Mouse (Mus musculus): ENCODE measurements around the gene Cpsf3.

The Cpsf3 gene

DNA sequence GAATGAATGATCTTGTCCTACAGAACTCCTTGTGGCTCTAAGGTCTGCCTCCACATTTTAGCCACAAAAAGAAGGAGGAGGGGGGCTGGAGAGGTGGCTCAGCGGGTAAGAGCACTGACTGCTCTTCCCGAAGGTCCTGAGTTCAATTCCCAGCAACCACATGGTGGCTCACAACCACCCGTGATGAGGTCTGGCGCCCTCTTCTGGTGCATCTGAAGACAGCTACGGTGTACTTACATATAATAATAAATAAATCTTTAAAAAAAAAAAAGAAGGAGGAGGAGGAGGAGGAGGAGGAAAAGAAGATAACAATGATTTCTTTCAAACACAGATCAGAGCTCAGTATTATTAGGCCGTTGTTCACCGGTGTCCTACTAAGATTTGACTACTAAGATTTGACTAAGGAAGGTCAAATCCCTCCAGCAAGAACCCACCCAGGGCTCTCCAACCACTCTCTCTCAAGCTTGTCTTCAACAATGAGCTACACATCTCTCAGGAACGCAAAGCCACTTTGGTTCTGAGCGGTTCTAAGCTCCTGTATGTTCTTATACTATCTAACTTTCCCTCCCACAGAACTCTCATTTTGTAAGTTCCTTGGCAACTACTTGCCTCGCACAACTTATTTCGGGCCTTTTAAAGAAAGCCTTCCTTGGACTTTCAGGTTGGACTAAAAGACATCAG lies at the start of gene Cpsf3:
Gene Cpsf3 (plus strand): TSS at position 631 of the 681 bp plus-strand sequence.
- DNase-seq = no peak

DNA sequence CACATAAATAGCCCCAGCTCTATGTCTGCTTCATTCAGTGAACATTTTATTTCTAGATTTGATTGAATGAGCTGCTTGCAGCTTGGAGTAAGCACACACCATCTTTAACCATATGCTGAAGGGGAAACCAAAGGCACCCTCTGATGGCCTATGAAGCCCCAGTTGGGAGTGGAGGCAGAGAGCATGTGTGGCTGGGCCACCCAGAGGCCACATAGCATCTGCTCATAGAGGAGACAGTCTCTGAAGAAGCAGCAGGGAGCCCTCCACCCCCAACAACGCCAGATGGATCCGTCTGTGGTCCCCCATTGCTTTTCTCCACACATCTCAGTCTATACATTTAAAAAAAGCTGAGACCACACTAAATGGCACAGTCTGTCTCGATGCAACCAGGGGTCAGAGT lies 43.2 kb upstream of the Cpsf3 start:
- DNase-seq = no peak

DNA sequence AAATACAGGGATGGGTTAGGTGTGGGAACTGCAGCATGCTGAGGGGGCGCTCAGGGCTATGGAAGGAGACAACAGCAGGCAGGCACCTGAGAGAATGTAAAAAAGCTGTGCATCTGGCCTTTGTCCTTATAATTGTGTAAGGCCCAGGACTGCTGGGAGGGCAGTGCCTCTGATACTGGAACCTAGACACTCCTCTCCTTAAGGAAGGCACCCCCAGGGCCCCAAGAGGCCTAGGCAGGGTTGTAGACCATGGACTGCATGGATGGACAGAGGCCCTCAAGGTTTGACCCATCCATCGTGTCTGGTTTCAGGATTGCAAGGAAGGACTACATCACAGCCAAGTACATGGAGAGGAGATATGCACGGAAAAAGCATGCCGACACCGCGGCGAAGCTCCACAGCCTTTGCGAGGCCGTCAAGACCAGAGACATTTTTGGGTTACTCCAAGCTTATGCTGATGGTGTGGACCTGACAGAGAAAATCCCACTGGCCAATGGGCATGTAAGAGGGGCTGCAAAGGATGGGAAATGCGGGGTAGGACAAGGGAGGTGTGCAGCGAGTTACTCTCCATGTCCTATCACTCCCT lies 40.7 kb upstream of the Cpsf3 start:
- no peak for DNase-seq

DNA sequence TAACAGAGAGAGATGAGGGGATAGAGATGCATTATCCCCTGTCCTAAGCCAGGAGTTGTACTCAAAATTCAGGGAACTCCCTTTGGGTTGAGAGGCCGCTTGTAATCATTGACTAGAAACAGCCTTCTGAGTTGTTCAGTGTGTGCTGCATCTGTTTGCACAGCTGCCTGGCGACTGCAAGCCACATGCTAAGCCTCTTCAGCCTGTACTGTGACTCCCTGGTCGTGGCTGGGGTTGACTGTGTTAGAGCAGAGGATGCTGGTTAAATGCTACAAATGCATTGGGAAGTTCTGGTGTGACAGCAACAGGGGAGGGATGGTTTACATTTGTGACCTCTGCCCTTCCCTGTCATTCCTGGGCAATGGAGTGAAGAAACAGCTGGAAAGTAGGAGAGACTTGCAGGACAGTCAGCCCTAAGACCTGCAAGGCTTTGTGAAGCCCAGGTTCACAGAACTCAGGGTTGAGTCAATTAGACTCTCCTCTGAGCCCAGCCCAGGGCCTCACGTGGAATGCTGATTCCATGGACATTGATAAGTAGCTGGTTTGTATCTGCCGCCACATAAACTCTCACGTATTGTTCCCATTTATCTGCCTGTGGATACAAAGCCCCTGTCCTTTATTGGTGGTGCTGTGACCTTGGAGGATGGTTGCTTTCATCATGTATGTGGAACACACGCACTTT lies 37.3 kb upstream of the Cpsf3 start:
- DNase-seq = no peak

DNA sequence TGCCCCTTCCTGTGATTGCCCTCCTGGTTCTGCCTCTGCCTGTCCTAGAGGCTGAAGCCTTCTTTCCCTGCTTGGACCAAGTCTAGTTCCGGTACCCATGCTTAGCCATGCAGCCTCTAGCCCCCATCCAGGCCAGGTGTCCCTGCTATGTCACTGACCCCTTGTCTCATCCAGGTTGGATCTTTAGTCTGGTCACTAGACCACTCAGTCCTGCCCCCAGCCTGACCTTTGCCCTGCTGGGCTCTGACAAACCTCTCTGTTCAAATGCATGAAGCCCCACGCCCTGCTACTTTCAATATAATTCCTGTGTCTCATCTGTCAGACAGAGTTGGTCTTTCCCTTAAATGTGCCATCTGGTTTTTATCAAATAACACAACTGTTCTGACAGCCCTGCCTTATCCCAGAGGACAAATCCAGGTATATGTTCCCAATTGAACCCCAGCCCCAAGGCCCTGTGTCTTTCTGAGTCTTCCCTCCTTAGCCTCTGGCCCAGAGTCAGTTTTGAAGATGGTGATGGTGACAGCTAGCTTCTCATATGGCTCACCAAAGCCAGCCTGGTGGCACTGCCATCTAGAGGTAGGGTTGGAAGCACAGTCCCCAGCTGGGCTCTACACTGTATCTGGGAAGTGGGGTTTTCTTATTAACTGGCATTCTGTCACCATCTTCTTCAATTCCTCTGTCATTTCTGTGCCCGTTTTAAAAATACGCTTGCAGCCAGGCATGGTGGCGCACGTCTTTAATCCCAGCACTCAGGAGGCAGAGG lies 24.5 kb upstream of the Cpsf3 start:
- DNase-seq = no peak

DNA sequence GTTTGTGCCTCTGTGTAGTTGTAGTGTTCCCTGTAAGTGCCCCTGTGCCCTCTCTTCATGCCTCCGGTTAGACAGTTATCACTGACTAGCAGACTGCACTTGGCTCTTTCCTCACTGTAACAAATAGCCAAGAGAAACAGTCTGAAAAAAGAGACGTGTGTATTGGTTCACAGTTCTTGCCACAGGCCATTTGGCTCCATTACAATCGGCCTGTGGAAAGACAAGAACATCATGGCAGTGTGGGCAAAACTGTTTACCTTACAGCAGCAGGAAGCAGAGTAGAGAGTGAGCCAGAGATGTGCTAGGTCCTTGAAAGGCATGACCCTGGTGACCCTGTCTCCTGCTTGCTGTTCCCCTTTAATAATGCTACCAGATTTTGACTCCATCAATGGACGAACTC lies 23.7 kb upstream of the Cpsf3 start:
- DNase-seq = no peak

DNA sequence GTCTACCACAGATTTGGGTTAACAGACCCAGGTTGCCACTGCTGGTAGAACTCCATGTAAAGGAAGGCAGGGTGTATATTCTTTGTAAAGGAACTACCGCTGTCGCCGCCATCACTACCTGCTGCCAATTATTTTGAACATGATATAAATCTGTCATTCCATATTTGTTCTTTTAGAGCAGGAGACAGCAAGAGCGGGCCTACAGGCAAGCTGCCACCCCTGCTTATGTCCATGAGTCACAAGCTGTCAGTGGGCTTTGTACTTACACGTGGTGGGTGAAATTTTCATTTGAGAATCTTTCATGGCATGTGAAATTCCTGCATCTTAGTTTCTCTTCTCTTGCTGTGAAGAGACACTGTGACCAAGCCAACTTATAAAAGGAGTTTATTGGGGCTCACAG lies 21.9 kb upstream of the Cpsf3 start:
- no peak for DNase-seq

DNA sequence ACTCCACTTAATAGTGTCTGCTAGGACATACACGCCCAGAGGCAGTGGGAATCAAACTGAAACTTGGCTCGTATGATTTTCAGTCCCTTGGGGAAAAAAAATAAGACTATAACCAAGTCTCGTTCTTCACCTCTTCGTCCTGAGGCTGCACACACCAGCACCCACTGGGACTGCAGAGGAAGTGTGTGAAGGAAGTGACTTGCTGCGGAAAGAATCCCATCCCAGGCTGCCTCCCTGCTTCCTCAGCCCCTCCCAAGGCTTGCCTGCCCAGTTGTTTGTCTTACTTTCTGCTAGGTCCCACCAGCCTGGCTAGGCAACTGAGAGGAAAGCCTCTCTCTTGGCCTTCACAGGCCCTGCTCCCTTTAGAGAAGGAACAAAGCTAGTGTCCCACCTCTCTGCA lies 20.9 kb upstream of the Cpsf3 start:
- peak; percentile 69 to 76 for DNase-seq

DNA sequence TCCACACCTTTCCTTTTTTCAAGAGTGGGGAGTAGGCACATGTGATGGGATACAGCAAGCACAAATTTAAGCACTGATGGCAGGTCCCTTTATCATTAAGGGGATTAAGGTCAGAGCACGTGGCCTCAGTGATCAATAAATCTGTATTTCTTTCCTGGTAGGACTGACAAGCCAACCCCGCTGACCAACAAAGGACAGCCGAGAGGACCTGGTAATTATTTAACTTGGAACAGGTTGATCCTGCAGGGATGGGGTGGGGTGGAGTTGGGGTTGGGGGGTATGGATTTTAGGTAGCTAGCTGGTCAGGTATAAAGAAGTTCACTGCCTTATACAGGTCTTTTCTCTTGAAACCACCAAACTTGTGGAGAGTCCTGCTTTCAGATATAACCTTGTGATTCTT lies 20.2 kb upstream of the Cpsf3 start:
- DNase-seq = no peak

DNA sequence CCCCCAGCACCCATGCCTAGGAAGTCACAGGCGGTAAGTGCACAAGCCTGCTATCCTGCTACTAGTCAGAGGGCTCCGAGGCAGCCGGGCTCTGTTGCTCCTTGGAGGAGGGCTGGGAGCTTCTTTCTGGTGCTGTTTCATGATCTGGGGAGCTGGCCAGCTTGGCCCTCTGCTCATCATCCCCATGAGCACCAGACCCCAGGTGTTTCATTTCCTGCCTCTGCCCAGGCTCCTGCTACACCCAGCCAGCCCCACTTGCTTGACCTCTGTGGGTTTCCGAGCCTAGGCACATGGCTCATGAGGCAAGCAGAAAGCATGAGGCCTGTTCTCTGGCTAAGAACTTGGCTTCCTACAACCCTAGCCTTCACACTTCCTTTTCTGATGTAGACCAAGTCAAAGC lies 19.7 kb upstream of the Cpsf3 start:
- no peak for DNase-seq

DNA sequence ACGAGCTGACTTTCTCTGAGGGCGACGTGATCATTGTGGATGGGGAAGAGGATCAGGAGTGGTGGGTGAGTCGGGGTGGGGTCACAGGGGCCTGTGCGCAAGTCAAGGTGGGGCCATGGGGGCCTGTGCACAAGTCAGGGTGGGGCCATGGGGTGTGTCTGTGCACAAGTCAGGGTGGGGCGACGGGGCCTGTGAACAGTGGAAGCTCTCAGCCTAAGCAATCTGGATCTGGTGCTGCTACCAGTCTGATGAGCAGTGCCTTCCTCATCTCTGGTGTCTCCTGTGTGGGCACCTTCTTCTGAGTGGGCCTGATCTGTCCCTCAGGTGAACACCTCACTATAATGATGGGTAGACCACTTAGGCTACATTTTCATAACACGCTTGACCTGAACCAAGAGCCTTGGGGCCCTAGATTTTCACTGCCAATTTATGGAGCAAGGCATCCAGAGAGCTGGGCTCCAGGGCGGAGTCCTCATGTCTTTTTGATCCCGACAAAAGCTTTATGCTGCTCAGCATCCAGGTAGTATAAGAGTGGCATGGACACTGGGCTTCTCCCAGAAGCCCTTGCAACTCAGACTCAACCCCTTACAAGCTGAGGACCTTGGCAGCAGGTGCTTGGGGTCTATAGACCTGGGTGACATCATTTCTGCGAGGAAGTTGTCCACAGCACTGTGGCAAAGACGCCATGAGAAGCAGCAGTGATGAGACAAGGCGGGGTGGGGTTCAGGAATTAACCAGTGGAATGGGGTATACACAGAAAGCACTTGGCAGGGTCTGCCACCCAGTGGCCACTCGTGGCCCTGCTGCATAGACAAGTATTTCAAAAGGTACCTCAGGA lies 19.0 kb upstream of the Cpsf3 start:
- peak; percentile 55 to 75 for DNase-seq

DNA sequence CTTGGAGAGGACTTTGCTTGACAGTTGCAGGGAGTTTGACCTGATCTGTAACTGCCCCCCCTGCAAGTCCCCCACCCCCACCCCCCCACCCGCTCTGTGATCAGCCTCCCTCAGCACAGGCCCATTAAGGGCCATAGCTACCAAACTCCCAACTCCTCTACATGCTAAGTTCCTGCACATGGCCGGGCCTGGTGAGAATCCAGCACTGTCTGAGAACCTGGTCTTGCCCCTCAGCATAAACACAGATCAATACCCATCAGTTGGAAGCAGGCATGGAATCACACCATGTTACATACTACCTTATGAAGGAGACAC lies 18.4 kb upstream of the Cpsf3 start:
- DNase-seq = no peak

DNA sequence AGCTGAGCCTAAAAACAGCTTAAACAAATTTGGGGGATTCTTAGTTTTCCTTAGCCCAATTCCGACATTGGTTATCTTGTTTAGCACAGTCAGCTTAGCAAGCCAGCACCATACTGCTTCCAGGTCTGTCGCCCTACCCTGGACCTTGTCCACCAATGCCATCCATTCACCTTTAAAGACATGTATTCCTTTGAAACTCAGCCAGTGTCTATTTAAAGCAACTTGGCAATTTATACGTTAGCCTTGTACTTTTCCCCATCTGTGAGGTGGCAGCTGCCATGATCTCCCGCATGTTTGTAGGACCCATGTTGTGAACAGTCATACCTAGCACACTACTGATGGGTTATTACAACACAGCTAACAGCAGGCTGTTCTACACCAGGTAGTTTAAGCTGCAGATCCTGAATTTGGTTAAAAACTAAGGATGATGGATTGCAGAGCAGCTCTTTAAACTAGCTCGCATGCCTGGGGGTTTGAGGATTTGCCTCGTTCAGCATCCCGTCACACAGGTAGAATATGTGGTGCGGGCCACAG lies 17.0 kb upstream of the Cpsf3 start:
- DNase-seq = no peak

DNA sequence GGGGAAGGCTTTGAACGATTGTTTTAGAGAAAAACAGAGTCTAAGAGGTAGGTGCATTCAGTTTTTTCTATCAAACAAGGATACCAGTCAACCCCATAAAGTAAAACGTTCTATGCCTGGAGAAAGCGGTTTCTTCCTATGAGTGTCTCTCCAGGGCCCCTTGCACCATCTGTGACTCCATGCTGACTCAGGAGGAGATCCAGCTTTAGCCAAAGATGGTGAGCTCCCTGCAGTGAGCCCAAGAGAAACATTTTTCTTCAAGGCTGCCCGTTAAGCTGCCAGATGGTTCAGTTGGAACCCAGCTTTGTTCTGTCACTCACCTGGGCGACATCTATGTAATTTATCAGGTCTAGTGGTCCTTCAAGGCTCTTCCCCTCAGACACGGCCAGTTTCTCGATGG lies 10.7 kb upstream of the Cpsf3 start:
- no peak for DNase-seq

DNA sequence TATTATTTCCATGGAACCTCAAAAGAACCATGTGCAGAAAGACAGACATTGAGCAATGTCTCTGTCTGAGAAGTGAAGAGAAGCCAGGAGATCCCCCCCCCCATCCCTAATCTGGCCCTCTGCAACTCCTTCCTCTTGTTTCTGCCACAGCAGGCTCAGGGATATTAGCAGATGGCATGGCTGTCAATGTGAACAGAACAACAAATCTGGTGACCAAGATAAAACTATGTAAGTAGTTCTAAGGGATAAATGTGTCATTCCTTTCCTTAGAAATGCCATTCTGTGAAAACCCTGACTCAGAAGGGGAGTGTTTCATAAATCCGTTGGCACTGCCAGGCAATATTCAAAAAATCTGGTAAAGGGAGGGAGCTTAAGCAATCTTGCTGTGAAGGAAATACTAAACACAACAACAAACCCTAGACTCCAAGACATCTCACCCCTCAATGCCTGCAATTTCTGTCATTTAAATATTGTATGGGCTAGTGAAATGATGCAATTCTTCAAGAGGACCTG lies 7.8 kb upstream of the Cpsf3 start:
- DNase-seq = no peak

DNA sequence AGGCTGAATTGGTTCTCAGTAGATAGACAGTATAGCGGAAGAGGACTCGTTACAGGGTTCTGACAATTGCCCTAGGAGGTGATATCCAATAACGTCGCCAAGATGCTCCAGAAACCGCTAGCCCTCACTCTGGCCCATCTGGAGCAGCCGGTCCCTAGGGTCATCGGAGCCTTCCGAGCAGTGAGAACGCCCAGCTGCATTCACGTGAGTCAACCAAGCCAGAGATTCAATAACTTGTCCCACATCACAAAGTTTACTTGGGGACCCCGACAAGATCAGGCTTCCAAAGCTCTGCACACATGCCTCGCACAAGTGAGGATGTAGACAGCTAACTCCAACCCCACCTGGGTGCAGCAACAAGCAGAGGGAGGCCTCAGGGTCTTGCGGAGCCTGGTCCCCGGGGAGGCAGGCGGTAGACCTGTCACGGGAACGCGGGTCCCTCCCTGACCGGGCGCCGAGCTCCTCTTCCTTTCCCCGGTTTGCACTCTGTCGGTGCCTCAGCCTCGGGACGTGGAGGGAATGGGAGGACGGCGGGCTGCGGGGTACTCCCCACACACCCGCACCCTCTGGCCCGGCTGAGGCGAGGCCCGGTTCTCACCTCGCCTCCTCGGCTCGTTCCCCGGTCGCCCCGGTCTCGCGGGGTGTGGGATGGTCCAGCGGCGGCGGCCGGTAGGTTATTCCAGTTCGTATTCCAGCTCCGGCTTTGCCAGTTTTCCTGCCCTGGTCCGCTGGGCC lies 484 bp downstream of the Cpsf3 start:
- DNase-seq = no peak

DNA sequence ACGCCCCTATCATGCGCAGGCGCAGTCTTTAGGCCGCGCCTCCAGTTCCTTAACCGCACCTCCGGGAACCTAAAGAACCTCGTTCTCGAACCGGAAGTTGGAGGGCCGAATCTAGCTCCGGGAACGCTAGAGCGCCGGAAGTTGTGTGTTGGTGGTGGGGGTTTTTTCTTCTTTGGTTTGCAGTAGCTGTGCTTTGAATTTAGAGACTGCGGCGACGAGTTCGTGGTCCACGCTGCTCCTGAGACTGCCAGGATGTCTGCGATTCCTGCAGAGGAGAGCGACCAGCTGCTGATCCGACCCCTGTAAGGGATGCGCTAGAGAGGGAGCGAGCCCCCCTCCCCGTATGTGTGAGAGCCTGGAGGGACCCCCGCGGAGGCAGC lies 1.0 kb downstream of the Cpsf3 start, which contains the start of gene Itgb1bp1:
Gene Itgb1bp1 (minus strand): TSS at position 42 of the 380 bp plus-strand sequence.
- peak; percentile 99 for DNase-seq

DNA sequence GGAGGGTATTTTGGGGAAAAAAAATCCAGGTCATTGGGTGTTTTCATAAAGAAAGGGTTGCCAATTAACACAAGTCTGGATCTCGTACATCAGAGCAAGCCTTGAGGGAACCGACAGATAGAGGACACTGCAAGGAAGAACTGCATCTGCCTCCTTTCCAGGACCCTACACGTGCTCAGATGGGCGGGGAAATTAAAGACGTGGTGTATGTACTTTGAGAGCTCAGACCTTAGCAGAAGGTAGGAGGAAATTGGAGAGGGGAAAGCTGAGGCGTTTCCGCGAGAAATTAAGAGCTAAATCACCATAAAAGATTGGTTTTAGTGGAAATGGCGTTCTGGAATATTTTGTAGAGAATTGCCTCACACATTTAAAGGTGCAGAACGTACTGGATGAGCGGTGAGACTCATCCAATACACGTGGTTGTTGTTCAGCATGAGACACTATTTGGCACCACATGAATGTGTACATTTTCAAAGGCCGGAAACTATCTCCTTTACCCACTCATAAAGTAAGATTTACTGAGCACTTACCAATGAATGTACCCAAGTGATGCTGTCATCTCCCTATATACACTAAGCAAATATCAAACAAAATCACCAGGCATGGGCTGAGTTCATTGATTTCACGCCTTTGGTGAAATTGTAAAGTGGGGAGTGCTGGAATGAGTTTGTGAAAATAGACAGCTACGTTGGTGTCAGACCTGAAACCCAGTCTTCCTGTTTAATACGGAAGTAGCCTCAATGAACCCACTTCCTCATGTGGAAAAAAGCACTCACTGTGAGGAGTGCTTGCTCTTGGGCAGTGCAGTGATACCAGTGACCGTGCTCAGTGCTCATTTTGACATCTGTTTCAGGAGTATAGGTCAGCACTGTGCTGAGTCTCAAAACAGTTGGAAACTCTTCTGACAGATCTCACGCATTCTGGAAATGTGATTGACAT lies 1.8 kb downstream of the Cpsf3 start:
- DNase-seq = peak; percentile 22 to 26

DNA sequence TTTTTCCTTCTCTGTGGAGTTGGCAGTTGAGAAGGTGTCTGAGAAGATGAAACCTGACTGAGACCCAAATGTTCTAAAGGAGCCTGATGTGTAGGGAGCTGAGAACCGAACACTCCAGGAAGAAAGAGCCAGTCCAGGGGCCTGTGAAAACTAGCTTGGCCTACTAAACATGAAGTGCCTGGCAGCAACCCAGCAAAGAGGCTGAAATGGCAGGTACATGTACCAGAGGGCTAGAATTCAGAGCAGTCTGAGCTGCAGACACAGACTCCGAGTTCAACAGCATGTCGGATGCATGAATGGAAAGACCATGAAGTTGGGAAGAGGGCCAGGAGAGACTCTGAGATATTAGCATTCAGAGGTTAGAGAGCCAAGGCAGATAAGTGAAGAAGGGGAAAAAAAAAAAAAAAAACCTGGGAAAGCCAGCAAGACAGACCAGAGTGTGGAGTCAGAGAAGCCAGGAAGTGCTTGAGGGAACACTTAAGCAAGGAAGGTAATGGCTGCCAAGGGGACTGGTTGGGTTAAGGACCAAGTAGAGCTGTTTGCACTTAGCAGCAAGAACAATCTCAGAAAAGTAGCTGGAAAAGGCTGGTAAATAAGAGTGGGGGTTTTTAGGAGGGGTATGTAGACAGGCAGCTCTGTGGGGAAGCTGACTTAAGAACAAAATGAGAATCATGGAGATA lies 3.7 kb downstream of the Cpsf3 start:
- peak; percentile 71 to 77 for DNase-seq

DNA sequence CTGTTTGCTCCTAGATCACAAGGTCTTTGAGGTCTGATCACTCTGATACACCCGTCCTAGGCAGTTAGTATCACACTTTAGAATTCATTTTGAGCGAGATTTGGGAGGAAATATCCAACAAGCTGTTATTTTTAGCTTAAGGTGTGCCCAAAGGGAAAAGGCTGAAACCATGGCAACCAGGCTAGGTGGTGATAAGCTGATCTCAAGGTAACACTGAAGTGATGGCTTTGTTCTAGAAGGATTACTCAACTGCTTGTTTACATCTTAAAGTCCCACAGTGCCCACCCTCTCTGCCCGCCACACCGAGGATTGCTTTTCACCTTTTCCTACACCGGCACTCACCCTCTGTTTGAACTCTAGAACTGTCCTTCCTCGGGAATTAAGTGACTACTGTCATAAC lies 4.5 kb downstream of the Cpsf3 start:
- DNase-seq = peak; percentile 54 to 73
